Mouse (Mus musculus) layer of hippocampus, postnatal 25 days (tissue): Measurements from ENCODE around the gene Olfr894. TPM values are rescaled to one million over a fixed set of nuclear protein-coding genes. Genes with fewer than 3 reads are reported as not detected.
"Not testable (repeated sequence)": the region's sequence is repeated elsewhere in the genome, so short reads cannot be mapped to it uniquely, and the experiment has no call there.

Experiments used
- DNase-seq, 2 experiments: peaks; one replicate each; pipeline ENCODE4 v3.0.0; 2022; ENCODE audit warnings: mixed read lengths in 2 of 2, low spot score in 1 of 2; ENCODE audit errors: extremely low spot score in 1 of 2
- total RNA-seq, 2 experiments: library from RNA; stranded (reverse); gene quantifications; 2 replicates each; pipeline ENCODE4 v1.2.3; 2021

Gene Olfr894
- not detected for total RNA-seq

GRCm38 (mm10) chr9:38217755-38218154 lies at the start of gene Olfr894:
Olfr894 (plus strand) TSS chr9:38218055.
- no peak for DNase-seq

DNA sequence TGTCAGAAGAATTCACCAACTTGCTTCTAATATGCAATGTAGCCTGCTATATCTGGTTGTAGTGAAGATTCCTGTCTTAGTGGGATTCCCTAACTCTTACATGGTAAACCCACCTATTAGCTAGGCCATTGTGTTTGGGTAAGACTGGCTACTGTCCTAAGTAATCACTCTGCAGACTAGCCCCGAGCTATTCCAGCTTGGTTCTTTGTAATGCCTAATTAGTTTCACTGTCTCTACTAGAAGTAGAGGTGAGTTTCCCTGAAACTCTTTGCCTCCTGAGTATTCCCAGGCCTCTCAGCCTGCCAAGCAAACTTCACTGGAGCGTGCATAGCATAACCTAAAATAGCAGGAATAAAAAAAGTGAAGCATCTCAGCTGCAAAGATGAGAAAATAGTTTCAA lies 49.5 kb upstream of the Olfr894 start:
- not testable (repeated sequence) for DNase-seq

DNA sequence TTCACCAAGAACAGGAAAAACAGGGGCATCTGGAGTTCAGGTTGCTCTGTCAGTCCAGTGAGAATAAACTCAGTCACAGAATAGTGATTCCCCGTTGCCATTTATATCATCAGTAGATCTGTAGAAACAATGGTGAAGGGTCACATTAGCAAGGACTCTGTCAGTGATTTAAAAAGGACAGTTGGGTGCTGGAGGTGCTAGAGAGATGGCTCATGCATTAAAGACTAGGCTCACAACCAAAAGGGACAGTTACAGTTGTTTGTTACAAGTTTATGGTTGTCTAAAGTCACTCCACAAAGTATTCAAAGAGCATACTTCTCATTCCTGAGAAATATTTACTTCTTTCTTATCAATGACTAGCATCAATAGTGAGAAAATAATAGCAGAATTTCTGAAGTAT lies 37.1 kb upstream of the Olfr894 start, which contains the start of gene Olfr891:
Gene Olfr891 (minus strand): TSS at position 101 of the 400 bp plus-strand sequence.
- no peak for DNase-seq

- no peak for DNase-seq
Observed at GRCm38 (mm10) chr9:38208065-38208464, 9.8 kb upstream of the Olfr894 start, which contains the start of gene Olfr893. Olfr893 (plus strand) TSS chr9:38208365.

GRCm38 (mm10) chr9:38252474-38252873 lies 34.6 kb downstream of the Olfr894 start, which contains the start of gene Olfr143:
Olfr143 (plus strand) TSS chr9:38252774.
- no peak for DNase-seq

- DNase-seq: no peak
Observed at GRCm38 (mm10) chr9:38267551-38267950, 49.7 kb downstream of the Olfr894 start, which contains the start of gene Olfr895. Olfr895 (plus strand) TSS chr9:38267851.

Other genes starting within 250 kb of the Olfr894 start
- not detected for gene Olfr881, start 226.2 kb upstream of the Olfr894 start, total RNA-seq
- not detected for gene Olfr883, start 192.2 kb upstream of the Olfr894 start, total RNA-seq
- gene Olfr884, start 171.5 kb upstream of the Olfr894 start, total RNA-seq: not detected
- not detected for gene Olfr885, start 156.7 kb upstream of the Olfr894 start, total RNA-seq
- not detected for gene Olfr887, start 134.0 kb upstream of the Olfr894 start, total RNA-seq
- gene Olfr888, start 109.9 kb upstream of the Olfr894 start, total RNA-seq: not detected
- not detected for gene Olfr889, start 102.9 kb upstream of the Olfr894 start, total RNA-seq
- not detected for gene Olfr890, start 75.5 kb upstream of the Olfr894 start, total RNA-seq
- gene Olfr891, start 37.2 kb upstream of the Olfr894 start, total RNA-seq: not detected
- not detected for gene Olfr893, start 9.7 kb upstream of the Olfr894 start, total RNA-seq
- gene Olfr143, start 34.7 kb downstream of the Olfr894 start, total RNA-seq: not detected
- not detected for gene Olfr895, start 49.8 kb downstream of the Olfr894 start, total RNA-seq
- gene Olfr896-ps1, start 73.1 kb downstream of the Olfr894 start, total RNA-seq: not detected
- gene Olfr25, start 111.0 kb downstream of the Olfr894 start, total RNA-seq: not detected
- gene Olfr898, start 130.4 kb downstream of the Olfr894 start, total RNA-seq: not detected
- gene Olfr250, start 148.8 kb downstream of the Olfr894 start, total RNA-seq: not detected
- gene Olfr251, start 159.0 kb downstream of the Olfr894 start, total RNA-seq: not detected
- not detected for gene Olfr147, start 183.6 kb downstream of the Olfr894 start, total RNA-seq
- gene Olfr901, start 211.4 kb downstream of the Olfr894 start, total RNA-seq: not detected
- not detected for gene Olfr902, start 229.6 kb downstream of the Olfr894 start, total RNA-seq
- not detected for gene Olfr904, start 245.1 kb downstream of the Olfr894 start, total RNA-seq